Mouse (Mus musculus): ENCODE data around the gene Tmem72. TPM values are rescaled to one million over a fixed set of nuclear protein-coding genes. Genes with fewer than 3 reads are reported as not detected.

Tmem72 gene
- polyA plus RNA-seq, 1 experiment from 2014 or later, result 0.07 TPM

- TF ChIP-seq CTCF (IDR thresholded peaks at IDR 0.05; ENCODE audit: low read depth), result no peak
- no peak for DNase-seq
- Histone ChIP-seq H3K36me3 (ENCODE audit: insufficient read depth) (no peaks in the 10 kb centered on the region), H3K4me2 (no peak overlapping the region), H3K27me3 (ENCODE audit: insufficient read depth, low read length) (no peaks in the 10 kb centered on the region), H3K9me3 (ENCODE audit: low read depth, low read length) (no peaks in the 10 kb centered on the region), H3K4me3 (ENCODE audit: low read depth, low read length) (no peak overlapping the region), H3K4me1 (ENCODE audit: insufficient read depth) (no peaks in the 10 kb centered on the region), H3K9ac (no peak overlapping the region), H3K27ac (ENCODE audit: low read depth) (no peak overlapping the region)
- ATAC-seq (ENCODE audit: insufficient read depth), result no peak
- 76% methylated on average over 5 of the region's 5 CpGs for WGBS
Observed at GRCm38 (mm10) chr6:116637496-116637895, 79.2 kb downstream of the Tmem72 start.

DNA sequence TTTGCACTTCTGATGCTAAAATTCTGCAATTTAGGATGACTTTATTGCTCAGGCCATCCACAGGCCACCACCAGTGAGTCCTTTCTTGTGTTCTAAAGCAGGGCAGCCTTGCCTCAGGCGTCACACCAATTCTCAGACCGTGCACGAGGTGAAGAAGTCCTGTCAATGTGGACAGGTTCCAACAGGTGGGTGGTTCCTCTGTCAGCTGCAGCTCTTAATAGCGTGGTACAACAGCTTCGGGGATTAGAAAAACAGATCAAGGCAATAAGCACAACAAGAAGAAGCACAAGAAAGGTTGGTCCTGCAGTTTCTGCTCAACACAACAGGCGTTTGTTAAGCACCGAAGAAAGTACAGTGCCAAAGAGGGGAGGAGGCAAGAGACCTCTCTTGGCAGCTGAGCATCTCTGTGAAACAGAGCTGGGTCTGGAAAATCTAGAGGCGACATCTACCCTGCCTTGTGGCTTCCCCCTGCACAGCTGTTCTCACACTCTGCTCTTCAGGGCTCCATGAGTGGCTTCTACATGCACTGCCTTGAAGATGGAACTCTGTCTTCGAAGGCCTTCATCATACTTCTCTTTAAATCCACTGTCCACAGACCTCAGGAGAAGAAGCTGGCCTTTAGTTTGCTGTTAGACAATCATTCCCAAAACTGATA lies 80.0 kb downstream of the Tmem72 start:
- H3K9ac ChIP-seq, result no peak overlapping the region
- 77% methylated on average over 9 of the region's 9 CpGs for WGBS

GRCm38 (mm10) chr6:116635251-116636180 lies 81.2 kb downstream of the Tmem72 start:
- ATAC-seq (ENCODE audit: insufficient read depth), result peak; percentile 93

More for the DNA sequence above, 80.0 kb downstream of the Tmem72 start:
- no peaks in the 10 kb centered on the region for H3K27me3 ChIP-seq (ENCODE audit: insufficient read depth, low read length)
- no peak overlapping the region for H3K4me3 ChIP-seq (ENCODE audit: low read depth, low read length)
- no peak for TF ChIP-seq CTCF (IDR thresholded peaks at IDR 0.05; ENCODE audit: low read depth)
- no peaks in the 10 kb centered on the region for H3K36me3 ChIP-seq (ENCODE audit: insufficient read depth)
- no peaks in the 10 kb centered on the region for H3K4me1 ChIP-seq (ENCODE audit: insufficient read depth)
- H3K27ac ChIP-seq (ENCODE audit: low read depth), result no peak overlapping the region
- H3K9me3 ChIP-seq (ENCODE audit: low read depth, low read length), result no peaks in the 10 kb centered on the region
- no peak for ATAC-seq (ENCODE audit: insufficient read depth)
- no peak for DNase-seq
- H3K4me2 ChIP-seq, result no peak overlapping the region

GRCm38 (mm10) chr6:116633741-116634695 lies 82.7 kb downstream of the Tmem72 start:
- DNase-seq, result no peak
- no peaks in the 10 kb centered on the region for H3K36me3 ChIP-seq (ENCODE audit: insufficient read depth)
- no peaks in the 10 kb centered on the region for H3K27me3 ChIP-seq (ENCODE audit: insufficient read depth, low read length)
- H3K4me1 ChIP-seq (ENCODE audit: insufficient read depth), result no peaks in the 10 kb centered on the region
- H3K27ac ChIP-seq (ENCODE audit: low read depth), result peak overlapping the region; percentile 91
- TF ChIP-seq CTCF (IDR thresholded peaks at IDR 0.05; ENCODE audit: low read depth), result no peak
- no peak overlapping the region for H3K4me2 ChIP-seq
- no peak overlapping the region for H3K9ac ChIP-seq
- WGBS, result 92% methylated on average over 17 of the region's 17 CpGs
- no peaks in the 10 kb centered on the region for H3K9me3 ChIP-seq (ENCODE audit: low read depth, low read length)
- no peak for ATAC-seq (ENCODE audit: insufficient read depth)
- H3K4me3 ChIP-seq (ENCODE audit: low read depth, low read length), result no peak overlapping the region

More at GRCm38 (mm10) chr6:116635251-116636180, 81.2 kb downstream of the Tmem72 start:
- Histone ChIP-seq H3K27ac (ENCODE audit: low read depth) (peak overlapping the region; percentile 91), H3K9me3 (ENCODE audit: low read depth, low read length) (no peaks in the 10 kb centered on the region), H3K4me1 (ENCODE audit: insufficient read depth) (no peaks in the 10 kb centered on the region), H3K4me3 (ENCODE audit: low read depth, low read length) (no peak overlapping the region), H3K4me2 (no peak overlapping the region), H3K36me3 (ENCODE audit: insufficient read depth) (no peaks in the 10 kb centered on the region), H3K27me3 (ENCODE audit: insufficient read depth, low read length) (no peaks in the 10 kb centered on the region), H3K9ac (no peak overlapping the region)
- DNase-seq, result peak; percentile 82
- 32% methylated on average over 10 of the region's 10 CpGs for WGBS
- no peak for TF ChIP-seq CTCF (IDR thresholded peaks at IDR 0.05; ENCODE audit: low read depth)

DNA sequence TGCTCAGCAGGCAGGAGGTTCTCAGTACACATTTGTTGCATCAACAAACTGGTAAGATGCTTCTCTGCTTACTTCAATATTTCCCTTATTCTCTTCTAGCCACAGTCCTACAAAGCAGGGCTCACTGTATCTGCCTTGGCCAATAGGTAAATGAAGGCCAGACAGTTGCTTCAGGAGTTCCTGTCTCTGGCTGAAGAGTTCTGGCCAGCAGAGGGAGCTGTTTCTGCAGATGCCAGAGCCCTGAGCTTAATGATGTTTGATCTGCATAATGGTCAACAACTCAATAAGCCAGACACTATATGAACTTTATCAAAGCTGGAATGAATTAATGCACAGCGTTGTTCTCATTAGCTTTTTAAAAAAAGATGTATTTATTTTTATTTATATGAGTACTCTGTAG lies 84.6 kb downstream of the Tmem72 start:
- no peak overlapping the region for H3K4me2 ChIP-seq
- H3K36me3 ChIP-seq (ENCODE audit: insufficient read depth), result peaks cover 2% of the 10 kb centered on the region; the same call in 1 of the 2 replicates
- no peaks in the 10 kb centered on the region for H3K27me3 ChIP-seq (ENCODE audit: insufficient read depth, low read length)
- H3K4me3 ChIP-seq (ENCODE audit: low read depth, low read length), result no peak overlapping the region
- peak; percentile 80 for TF ChIP-seq CTCF (IDR thresholded peaks at IDR 0.05; ENCODE audit: low read depth)
- H3K9ac ChIP-seq, result no peak overlapping the region
- peak; percentile 83 for DNase-seq
- no peaks in the 10 kb centered on the region for H3K9me3 ChIP-seq (ENCODE audit: low read depth, low read length)
- H3K4me1 ChIP-seq (ENCODE audit: insufficient read depth), result no peaks in the 10 kb centered on the region
- ATAC-seq (ENCODE audit: insufficient read depth), result no peak
- H3K27ac ChIP-seq (ENCODE audit: low read depth), result no peak overlapping the region
- WGBS, result 41% methylated on average over 1 of the region's 1 CpGs

DNA sequence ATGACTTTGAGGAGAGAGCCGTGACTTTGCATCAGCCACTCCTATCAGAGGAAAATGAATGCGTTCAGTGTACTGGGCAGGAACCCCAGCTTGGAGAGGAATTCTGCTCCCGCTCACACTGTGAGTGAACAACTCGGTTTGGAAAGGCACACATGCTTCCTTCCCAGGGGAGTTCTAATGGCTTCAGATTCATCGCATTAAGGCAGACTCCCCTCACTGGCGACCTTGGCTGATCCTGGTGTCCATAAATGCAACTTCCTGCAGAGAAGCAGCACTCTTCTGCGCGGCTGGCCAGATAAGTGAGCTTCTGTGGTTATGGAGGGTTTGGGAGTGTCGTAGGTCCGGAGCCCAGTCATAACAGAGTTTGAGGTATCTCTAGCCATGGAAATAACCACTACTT lies 86.9 kb downstream of the Tmem72 start:
- Histone ChIP-seq H3K27me3 (ENCODE audit: insufficient read depth, low read length) (no peaks in the 10 kb centered on the region), H3K27ac (ENCODE audit: low read depth) (no peak overlapping the region), H3K9me3 (ENCODE audit: low read depth, low read length) (no peaks in the 10 kb centered on the region), H3K4me3 (ENCODE audit: low read depth, low read length) (no peak overlapping the region), H3K36me3 (ENCODE audit: insufficient read depth) (peaks cover 20% of the 10 kb centered on the region), H3K4me1 (ENCODE audit: insufficient read depth) (no peaks in the 10 kb centered on the region), H3K4me2 (no peak overlapping the region), H3K9ac (no peak overlapping the region)
- TF ChIP-seq CTCF (IDR thresholded peaks at IDR 0.05; ENCODE audit: low read depth), result no peak
- ATAC-seq (ENCODE audit: insufficient read depth) (no peak), DNase-seq (no peak)
- 92% methylated on average over 10 of the region's 10 CpGs for WGBS

Small RNAs within 50 kb of the gene (microRNA-seq; reads per million reads assigned to microRNA genes)
- not detected for gene Mir7043 (ENCODE audit: borderline number of aligned reads)

Other genes starting within 250 kb of the Tmem72 start
- gene Olfr211, start 227.8 kb downstream of the Tmem72 start, polyA plus RNA-seq (2014; fragmentation: Nextera tagmentation; extraction: Ambion mirVana), result not detected in 2 replicates
- not detected in 2 replicates for gene Olfr212, start 210.4 kb downstream of the Tmem72 start, polyA plus RNA-seq (2014; fragmentation: Nextera tagmentation; extraction: Ambion mirVana)
- not detected in 2 replicates for gene Olfr213, start 178.5 kb downstream of the Tmem72 start, polyA plus RNA-seq (2014; fragmentation: Nextera tagmentation; extraction: Ambion mirVana)
- gene Gm5580, start 165.8 kb downstream of the Tmem72 start, polyA plus RNA-seq (2014; fragmentation: Nextera tagmentation; extraction: Ambion mirVana), result 0.58 and 0.68 TPM in 2 replicates
- gene Olfr214, start 162.7 kb downstream of the Tmem72 start, polyA plus RNA-seq (2014; fragmentation: Nextera tagmentation; extraction: Ambion mirVana), result not detected in 2 replicates
- gene Olfr215, start 132.7 kb downstream of the Tmem72 start, polyA plus RNA-seq (2014; fragmentation: Nextera tagmentation; extraction: Ambion mirVana), result not detected in 2 replicates
- gene Zfp422, start 87.9 kb downstream of the Tmem72 start, polyA plus RNA-seq (2014; fragmentation: Nextera tagmentation; extraction: Ambion mirVana), result 181 and 186 TPM in 2 replicates
- gene Depp1, start 66.3 kb downstream of the Tmem72 start, polyA plus RNA-seq (2014; fragmentation: Nextera tagmentation; extraction: Ambion mirVana), result 23.5 and 24.0 TPM in 2 replicates
- gene Rassf4, start 43.0 kb downstream of the Tmem72 start, polyA plus RNA-seq (2014; fragmentation: Nextera tagmentation; extraction: Ambion mirVana), result 5.1 and 5.6 TPM in 2 replicates